Mouse (Mus musculus) small intestine, adult 2 months (tissue): Measurements from ENCODE around the gene Zfp628. TPM values are rescaled to one million over a fixed set of nuclear protein-coding genes. Genes with fewer than 3 reads are reported as not detected.

Source experiments
- H3K27ac ChIP-seq: fragments of 200-500 bp; 2 replicates; pipeline ENCODE4 v1.5.1; 2012; ENCODE audit warnings: low read depth, low read length, control low read depth, inconsistent platforms; ENCODE audit not compliant: insufficient read depth
- H3K27me3 ChIP-seq: fragments of 200-500 bp; 2 replicates; pipeline ENCODE4 v1.6.1; 2012; ENCODE audit warnings: mild to moderate bottlenecking, moderate library complexity, low read length, inconsistent platforms; ENCODE audit not compliant: control insufficient read depth, insufficient read depth
- H3K36me3 ChIP-seq: fragments of 200-500 bp; 2 replicates; pipeline ENCODE4 v1.6.1; 2012; ENCODE audit warnings: mild to moderate bottlenecking, low read length, control low read depth, inconsistent platforms; ENCODE audit not compliant: control insufficient read depth, insufficient read depth
- H3K4me1 ChIP-seq: fragments of 200-500 bp; 2 replicates; pipeline ENCODE4 v1.6.1; 2012; ENCODE audit warnings: low read length, inconsistent platforms, mixed read lengths; ENCODE audit not compliant: control insufficient read depth, insufficient read depth, insufficient read length
- H3K4me3 ChIP-seq: fragments of 200-500 bp; 2 replicates; pipeline ENCODE4 v1.5.1; 2012; ENCODE audit warnings: low read depth, mild to moderate bottlenecking, control low read depth, inconsistent platforms, low read length, moderate library complexity
- CTCF ChIP-seq: fragments of 200-500 bp; IDR thresholded peaks from 2 replicates; pipeline ENCODE4 v1.5.1; 2012; ENCODE audit warnings: low read depth, mild to moderate bottlenecking, control low read depth, inconsistent platforms, low read length, moderate library complexity, mixed read lengths; ENCODE audit not compliant: insufficient replicate concordance, insufficient read length; ENCODE audit errors: extremely low read depth
- POLR2A ChIP-seq: fragments of 200-500 bp; IDR thresholded peaks from 2 replicates; pipeline ENCODE4 v1.6.1; 2012; ENCODE audit warnings: low read depth, mild to moderate bottlenecking, control low read depth, inconsistent platforms, low read length, moderate library complexity
- WGBS: fragments of 180-500 bp; shearing (Covaris S2); methylation state at CpG from one replicate; pipeline ENCODE4 v1.1.7; 2018; 5-methylcytosine and 5-hydroxymethylcytosine counted together
- polyA plus RNA-seq: library from polyadenylated mRNA; depleted of rRNA; stranded (reverse); fragments of >200 nt; gene quantifications from 2 replicates; pipeline ENCODE4 v1.2.3, GENCODE M21; 2012

Gene Zfp628
- polyA plus RNA-seq, 1 experiment, result 41.4 TPM

GRCm38 (mm10) chr7:4947855-4948254, 32.8 kb downstream of the Zfp628 start:
- Histone ChIP-seq H3K4me1 (peaks cover 4% of the 10 kb centered on the region), H3K36me3 (no peaks in the 10 kb centered on the region), H3K4me3 (no peak overlapping the region), H3K27me3 (no peaks in the 10 kb centered on the region), H3K27ac (no peak overlapping the region)
- TF ChIP-seq POLR2A (no peak), CTCF (no peak)
- 18% methylated on average over 2 of the region's 2 CpGs for WGBS

GRCm38 (mm10) chr7:4948386-4948785, 33.4 kb downstream of the Zfp628 start:
- H3K4me3 ChIP-seq, result no peak overlapping the region
- no peaks in the 10 kb centered on the region for H3K36me3 ChIP-seq
- H3K4me1 ChIP-seq, result peaks cover 4% of the 10 kb centered on the region
- H3K27me3 ChIP-seq, result no peaks in the 10 kb centered on the region
- H3K27ac ChIP-seq, result no peak overlapping the region
- 43% methylated on average over 6 of the region's 6 CpGs for WGBS
- TF ChIP-seq CTCF (no peak), POLR2A (no peak)

GRCm38 (mm10) chr7:4950561-4951342, 35.7 kb downstream of the Zfp628 start:
- TF ChIP-seq POLR2A, result no peak
- no peak for TF ChIP-seq CTCF
- 74% methylated on average over 19 of the region's 19 CpGs for WGBS

GRCm38 (mm10) chr7:4953815-4954445, 38.9 kb downstream of the Zfp628 start:
- Histone ChIP-seq H3K27ac (no peak overlapping the region), H3K4me3 (no peak overlapping the region), H3K36me3 (no peaks in the 10 kb centered on the region), H3K27me3 (no peaks in the 10 kb centered on the region), H3K4me1 (no peaks in the 10 kb centered on the region)
- TF ChIP-seq POLR2A, result no peak
- TF ChIP-seq CTCF, result no peak
- 39% methylated on average over 10 of the region's 10 CpGs for WGBS

More at GRCm38 (mm10) chr7:4950561-4951342, 35.7 kb downstream of the Zfp628 start:
- no peak overlapping the region for H3K27ac ChIP-seq
- no peak overlapping the region for H3K4me3 ChIP-seq
- H3K27me3 ChIP-seq, result no peaks in the 10 kb centered on the region
- H3K36me3 ChIP-seq, result no peaks in the 10 kb centered on the region
- H3K4me1 ChIP-seq, result no peaks in the 10 kb centered on the region

GRCm38 (mm10) chr7:4957361-4957760, 42.3 kb downstream of the Zfp628 start:
- TF ChIP-seq CTCF (no peak), POLR2A (no peak)
- H3K27ac ChIP-seq, result no peak overlapping the region
- H3K4me1 ChIP-seq, result no peaks in the 10 kb centered on the region
- no peaks in the 10 kb centered on the region for H3K36me3 ChIP-seq
- H3K27me3 ChIP-seq, result no peaks in the 10 kb centered on the region
- no peak overlapping the region for H3K4me3 ChIP-seq
- WGBS, result 79% methylated on average over 10 of the region's 10 CpGs

- 46% methylated on average over 5 of the region's 5 CpGs for WGBS
- no peaks in the 10 kb centered on the region for H3K36me3 ChIP-seq
- H3K27ac ChIP-seq, result no peak overlapping the region
- H3K27me3 ChIP-seq, result no peaks in the 10 kb centered on the region
- H3K4me1 ChIP-seq, result no peaks in the 10 kb centered on the region
- H3K4me3 ChIP-seq, result no peak overlapping the region
- TF ChIP-seq POLR2A (no peak), CTCF (no peak)
Observed at GRCm38 (mm10) chr7:4963527-4963926, 48.5 kb downstream of the Zfp628 start.

GRCm38 (mm10) chr7:4964272-4964671, 49.3 kb downstream of the Zfp628 start, which contains the start of gene Sbk2:
TSS of gene Sbk2 (minus strand) at chr7:4964406.
- H3K27ac ChIP-seq, result no peak within 1 kb of the TSS
- no peaks in the 10 kb centered on the region for H3K27me3 ChIP-seq
- no peaks in the 10 kb centered on the region for H3K4me1 ChIP-seq
- 2% methylated on average over 10 of the region's 10 CpGs for WGBS
- no peaks in the 10 kb centered on the region for H3K36me3 ChIP-seq
- TF ChIP-seq CTCF (peak; percentile 52), POLR2A (no peak)
- H3K4me3 ChIP-seq, result no peak within 1 kb of the TSS
